Mouse (Mus musculus) liver, postnatal 0 days (tissue): Measurements from ENCODE around the gene Nf1.

Source experiments
- CTCF ChIP-seq: sonication (generic); IDR thresholded peaks from 2 replicates; pipeline ENCODE4 v1.5.1; 2016; ENCODE audit warnings: antibody characterized with exemption, low read depth
- EP300 ChIP-seq: IDR thresholded peaks from 2 replicates; pipeline ENCODE4 v1.6.1; 2016; ENCODE audit warnings: antibody characterized with exemption, low read depth, mild to moderate bottlenecking

- TF ChIP-seq CTCF = no peak
- TF ChIP-seq EP300 = no peak
These were observed 33.0 kb upstream of the Nf1 start for GRCm38 (mm10) chr11:79306510-79306909.
